Comparison of ENCODE assay signal across 7 mouse cellular contexts in the genomic region with DNA sequence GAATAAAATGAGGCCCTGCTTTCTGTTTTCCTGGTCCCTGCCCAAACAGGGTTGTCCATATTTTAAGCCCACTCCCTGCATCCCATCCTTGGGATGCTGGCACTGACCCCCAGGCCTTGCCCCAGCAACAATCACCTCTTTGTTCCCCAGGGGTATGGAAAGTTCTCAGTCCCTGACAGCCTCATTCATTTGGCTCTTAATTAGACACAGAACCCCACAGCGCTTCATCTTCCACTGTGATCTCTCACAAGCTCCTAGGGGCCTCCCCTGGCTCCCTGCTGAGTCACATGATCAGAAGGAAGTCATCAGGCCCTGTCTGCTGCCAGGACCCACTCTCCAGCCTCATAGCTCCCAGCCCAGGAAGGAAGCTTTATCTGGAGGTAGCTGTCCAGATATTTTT.
DNase-seq lines count a peak whose midpoint lies in the region; ATAC-seq and TF ChIP-seq lines count a peak whose summit lies in the region.

No protein-coding gene starts in this region.

- 0 out of 2 replicates have a peak, but pooled peaks cover 4% of the 10 kb centered on the region for H3K4me1 ChIP-seq in kidney, embryonic 15.5 days

- no peak overlapping the region for H3K9ac ChIP-seq in kidney, embryonic 15.5 days

- no peaks in the 10 kb centered on the region for H3K36me3 ChIP-seq in kidney, embryonic 15.5 days

- H3K9me3 ChIP-seq in kidney, embryonic 15.5 days (replicated peaks), result no peaks in the 10 kb centered on the region

- intact Hi-C loops in gastrocnemius, adult 2 months (cut with DNase I), result no loop called here

- TF ChIP-seq CTCF in gastrocnemius, adult 2 months (IDR thresholded peaks at IDR 0.05), result no peak

- H3K27me3 ChIP-seq in kidney, embryonic 15.5 days, result no peaks in the 10 kb centered on the region

- H3K27ac ChIP-seq in kidney, embryonic 15.5 days, result no peak overlapping the region
- H3K27ac ChIP-seq in gastrocnemius, adult 2 months, result no peak overlapping the region

- H3K4me2 ChIP-seq in kidney, embryonic 15.5 days, result no peak overlapping the region

- no peak for ATAC-seq in kidney, embryonic 15.5 days (replicated peaks; ENCODE audit: low FRiP score)

- peak; percentile 5 for DNase-seq in kidney, postnatal 14 days
- DNase-seq in embryo, embryonic 9.5 days (ENCODE audit: extremely low spot score), result peak; percentile 35
- DNase-seq in gastrocnemius, adult 2 months, result peak; percentile 38
- DNase-seq in neural tube, embryonic 10.5 days (ENCODE audit: extremely low spot score, low spot score), result peak; percentile 25
- DNase-seq in spleen, postnatal 4 days (ENCODE audit: low spot score in 2 of 2), result no peak
- no peak for DNase-seq in spleen, postnatal 10 days (ENCODE audit: low spot score in 2 of 2)

- WGBS in kidney, embryonic 15.5 days, result 43% methylated on average over 1 of the region's 1 CpGs

- H3K4me3 ChIP-seq in kidney, embryonic 15.5 days (replicated peaks), result no peak overlapping the region
- H3K4me3 ChIP-seq in gastrocnemius, adult 2 months, result no peak overlapping the region

Comparison
In these comparisons a context has a peak if more than half of its experiments do, and no peak if none do; other contexts are left out.
1. DNase-seq: peak in kidney, postnatal 14 days (single experiment), embryo, embryonic 9.5 days (single experiment), gastrocnemius, adult 2 months (single experiment) and neural tube, embryonic 10.5 days (single experiment); none in spleen, postnatal 4 days (0 of 2) and spleen, postnatal 10 days (0 of 2).